15 mouse cellular contexts compared by ENCODE assay signal in genomic region chr5:121145609-121146008, GRCm38 (mm10). TPM values are rescaled to one million over a fixed set of nuclear protein-coding genes. Genes with fewer than 3 reads are reported as not detected.
DNase-seq lines count a peak whose midpoint lies in the region; ATAC-seq and TF ChIP-seq lines count a peak whose summit lies in the region.
"Had no signal": no experiment of that assay in that cellular context is flagged by ENCODE, and none has a peak within 500 bp of the region (broad histone marks: within the 10 kb centered on the region; RNA-seq: fewer than 3 reads in every experiment).

No protein-coding gene starts in this region.

- no peaks in the 10 kb centered on the region for H3K9me3 ChIP-seq in forebrain, embryonic 14.5 days (replicated peaks; ENCODE audit: control insufficient read depth, low read length)
- H3K9me3 ChIP-seq in forebrain, embryonic 11.5 days (ENCODE audit: control insufficient read depth, low read length): no peaks in the 10 kb centered on the region
- H3K9me3 ChIP-seq in midbrain, embryonic 14.5 days (ENCODE audit: control insufficient read depth, low read length): no peaks in the 10 kb centered on the region
- H3K9me3 ChIP-seq in midbrain, embryonic 10.5 days (replicated peaks): no peaks in the 10 kb centered on the region
- no peaks in the 10 kb centered on the region for H3K9me3 ChIP-seq in midbrain, postnatal 0 days (ENCODE audit: low read length)
- H3K9me3 ChIP-seq: heart, embryonic 15.5 days had no signal

- no peak overlapping the region for H3K4me3 ChIP-seq in forebrain, embryonic 14.5 days (ENCODE audit: low read depth, low read length)
- H3K4me3 ChIP-seq in forebrain, embryonic 11.5 days (ENCODE audit: low read depth, low read length): no peak overlapping the region
- H3K4me3 ChIP-seq in midbrain, embryonic 14.5 days (replicated peaks; ENCODE audit: low read depth, low read length): no peak overlapping the region
- no peak overlapping the region for H3K4me3 ChIP-seq in midbrain, embryonic 10.5 days
- no peak overlapping the region for H3K4me3 ChIP-seq in midbrain, postnatal 0 days (ENCODE audit: low read depth, low read length)
- H3K4me3 ChIP-seq: heart, embryonic 15.5 days had no signal

- DNase-seq in forebrain, embryonic 14.5 days (ENCODE audit: low spot score): peak; percentile 10
- DNase-seq in forebrain, embryonic 11.5 days (ENCODE audit: low spot score): no peak
- DNase-seq in kidney, adult 9 months: peak; percentile 24
- no peak for DNase-seq in kidney, adult 8-10 months
- DNase-seq in midbrain, embryonic 14.5 days: no peak
- DNase-seq in midbrain, embryonic 10.5 days (ENCODE audit: low spot score): no peak
- DNase-seq in midbrain, postnatal 0 days (ENCODE audit: low spot score): no peak
- no peak for DNase-seq in left cerebral cortex, adult 9 months (ENCODE audit: low spot score in 2 of 2)
- DNase-seq: adrenal gland, postnatal 25 days; lung, adult 18-20 months; thymus, postnatal 14 days had no signal

- peaks cover 62% of the 10 kb centered on the region for H3K36me3 ChIP-seq in forebrain, embryonic 14.5 days (ENCODE audit: control insufficient read depth, insufficient read depth, low read length)
- H3K36me3 ChIP-seq in forebrain, embryonic 11.5 days (ENCODE audit: control insufficient read depth, insufficient read depth, low read length): peaks cover 8% of the 10 kb centered on the region; the same call in 1 of the 2 replicates
- H3K36me3 ChIP-seq in midbrain, embryonic 14.5 days (ENCODE audit: control insufficient read depth, insufficient read depth, low read length): peaks cover 81% of the 10 kb centered on the region
- H3K36me3 ChIP-seq in midbrain, embryonic 10.5 days: peaks cover 100% of the 10 kb centered on the region
- peaks cover 33% of the 10 kb centered on the region for H3K36me3 ChIP-seq in midbrain, postnatal 0 days (ENCODE audit: insufficient read depth, low read length)

- H3K9ac ChIP-seq in forebrain, embryonic 14.5 days (ENCODE audit: low read length): no peak overlapping the region
- no peak overlapping the region for H3K9ac ChIP-seq in forebrain, embryonic 11.5 days (ENCODE audit: low read length)
- no peak overlapping the region for H3K9ac ChIP-seq in midbrain, embryonic 14.5 days (replicated peaks; ENCODE audit: low read length)
- H3K9ac ChIP-seq in midbrain, postnatal 0 days (replicated peaks; ENCODE audit: low read length, poor library complexity, severe bottlenecking): peak overlapping the region; percentile 24; the same call in 1 of the 2 replicates
- H3K9ac ChIP-seq: heart, embryonic 15.5 days had no signal

- H3K27ac ChIP-seq in forebrain, embryonic 14.5 days (ENCODE audit: low read depth, low read length): peak overlapping the region; percentile 48; the same call in 1 of the 2 replicates
- no peak overlapping the region for H3K27ac ChIP-seq in forebrain, embryonic 11.5 days (ENCODE audit: low read depth, low read length)
- H3K27ac ChIP-seq in midbrain, embryonic 14.5 days (replicated peaks; ENCODE audit: low read depth, low read length): 0 out of 2 replicates have a peak overlapping the region, but pooled peaks have one; percentile 22
- no peak overlapping the region for H3K27ac ChIP-seq in midbrain, embryonic 10.5 days (replicated peaks)
- H3K27ac ChIP-seq in midbrain, postnatal 0 days (ENCODE audit: low read depth, low read length): peak overlapping the region; percentile 51; the same call in 1 of the 2 replicates
- H3K27ac ChIP-seq: heart, embryonic 15.5 days; macrophage; stomach, postnatal 0 days had no signal

- H3K27me3 ChIP-seq in forebrain, embryonic 14.5 days (replicated peaks; ENCODE audit: control insufficient read depth, insufficient read depth, low read length): no peaks in the 10 kb centered on the region
- H3K27me3 ChIP-seq in forebrain, embryonic 11.5 days (ENCODE audit: control insufficient read depth, insufficient read depth, low read length): no peaks in the 10 kb centered on the region
- H3K27me3 ChIP-seq in midbrain, embryonic 14.5 days (ENCODE audit: control insufficient read depth, insufficient read depth, low read length): no peaks in the 10 kb centered on the region
- no peaks in the 10 kb centered on the region for H3K27me3 ChIP-seq in midbrain, embryonic 10.5 days (ENCODE audit: low read depth, poor library complexity, severe bottlenecking)
- H3K27me3 ChIP-seq in midbrain, postnatal 0 days (ENCODE audit: insufficient read depth, low read length): no peaks in the 10 kb centered on the region
- H3K27me3 ChIP-seq: heart, embryonic 15.5 days had no signal

- H3K4me2 ChIP-seq in forebrain, embryonic 14.5 days (ENCODE audit: low read length): no peak overlapping the region
- no peak overlapping the region for H3K4me2 ChIP-seq in forebrain, embryonic 11.5 days (ENCODE audit: low read depth, low read length, severe bottlenecking)
- no peak overlapping the region for H3K4me2 ChIP-seq in midbrain, embryonic 14.5 days (ENCODE audit: low read length)
- no peak overlapping the region for H3K4me2 ChIP-seq in midbrain, postnatal 0 days (ENCODE audit: low read depth, low read length, poor library complexity, severe bottlenecking)
- H3K4me2 ChIP-seq: heart, embryonic 15.5 days had no signal

- no peak for TF ChIP-seq CTCF in midbrain, postnatal 0 days (IDR thresholded peaks at IDR 0.05)

- no peak for ATAC-seq in forebrain, embryonic 14.5 days
- no peak for ATAC-seq in forebrain, embryonic 11.5 days (replicated peaks; ENCODE audit: low FRiP score)
- ATAC-seq in midbrain, embryonic 14.5 days (ENCODE audit: low FRiP score, low TSS enrichment): no peak
- ATAC-seq in midbrain, postnatal 0 days (ENCODE audit: low FRiP score): no peak
- ATAC-seq: activated CD4-positive, CD25-positive, alpha-beta regulatory T cell, adult 4 months had no signal

- WGBS in forebrain, embryonic 14.5 days: 86% methylated on average over 5 of the region's 5 CpGs
- WGBS in forebrain, embryonic 11.5 days: 91% methylated on average over 5 of the region's 5 CpGs
- WGBS in midbrain, embryonic 14.5 days: 92% methylated on average over 5 of the region's 5 CpGs
- WGBS in midbrain, embryonic 10.5 days: 96% methylated on average over 5 of the region's 5 CpGs
- WGBS in midbrain, postnatal 0 days: 86% methylated on average over 5 of the region's 5 CpGs

- H3K4me1 ChIP-seq in forebrain, embryonic 14.5 days (ENCODE audit: control insufficient read depth, insufficient read depth, low read length): peaks cover 11% of the 10 kb centered on the region
- H3K4me1 ChIP-seq in forebrain, embryonic 11.5 days (replicated peaks; ENCODE audit: control insufficient read depth, insufficient read depth, low read length): no peaks in the 10 kb centered on the region
- H3K4me1 ChIP-seq in midbrain, embryonic 14.5 days (ENCODE audit: control insufficient read depth, insufficient read depth, low read length): peaks cover 9% of the 10 kb centered on the region; the same call in 1 of the 2 replicates
- H3K4me1 ChIP-seq in midbrain, embryonic 10.5 days: no peaks in the 10 kb centered on the region
- 0 out of 2 replicates have a peak, but pooled peaks cover 4% of the 10 kb centered on the region for H3K4me1 ChIP-seq in midbrain, postnatal 0 days (ENCODE audit: insufficient read depth, low read length)

RNA-seq across cellular contexts. Expression of gene Ptpn11, which starts 45.6 kb away (rescaled TPM):
- polyA plus RNA-seq in forebrain, embryonic 14.5 days (2014; fragmentation: Nextera tagmentation; extraction: Ambion mirVana): 32.1 and 33.8 TPM in 2 replicates
- polyA plus RNA-seq in forebrain, embryonic 11.5 days (2014; fragmentation: Nextera tagmentation; extraction: Ambion mirVana): 27.4 and 28.6 TPM in 2 replicates
- polyA plus RNA-seq in midbrain, embryonic 14.5 days (2014; fragmentation: Nextera tagmentation; extraction: Ambion mirVana): 29.7 and 32.7 TPM in 2 replicates
- 23.5 and 23.9 TPM in 2 replicates for polyA plus RNA-seq in midbrain, embryonic 10.5 days (2016; fragmentation: Nextera tagmentation; extraction: Ambion mirVana)
- total RNA-seq in midbrain, postnatal 0 days (2014; rRNA removed): 53.9 and 54.4 TPM in 2 replicates
- 23.1 and 24.8 TPM in 2 replicates for polyA plus RNA-seq in midbrain, postnatal 0 days (2015; fragmentation: Nextera tagmentation; extraction: Ambion mirVana)

RNA-seq across cellular contexts. Expression of gene Rpl6, which starts 58.7 kb away (rescaled TPM):
- polyA plus RNA-seq in forebrain, embryonic 14.5 days (2014; fragmentation: Nextera tagmentation; extraction: Ambion mirVana): 455 and 505 TPM in 2 replicates
- 586 and 620 TPM in 2 replicates for polyA plus RNA-seq in forebrain, embryonic 11.5 days (2014; fragmentation: Nextera tagmentation; extraction: Ambion mirVana)
- polyA plus RNA-seq in midbrain, embryonic 14.5 days (2014; fragmentation: Nextera tagmentation; extraction: Ambion mirVana): 432 and 438 TPM in 2 replicates
- 565 and 656 TPM in 2 replicates for polyA plus RNA-seq in midbrain, embryonic 10.5 days (2016; fragmentation: Nextera tagmentation; extraction: Ambion mirVana)
- 463 and 476 TPM in 2 replicates for total RNA-seq in midbrain, postnatal 0 days (2014; rRNA removed)
- polyA plus RNA-seq in midbrain, postnatal 0 days (2015; fragmentation: Nextera tagmentation; extraction: Ambion mirVana): 360 and 362 TPM in 2 replicates

Comparison
In these comparisons a context has a peak if more than half of its experiments do, and no peak if none do; other contexts are left out.
1. DNase-seq: peak in forebrain, embryonic 14.5 days (single experiment) and kidney, adult 9 months (single experiment); none in forebrain, embryonic 11.5 days (single experiment), kidney, adult 8-10 months (0 of 2), midbrain, embryonic 14.5 days (single experiment), midbrain, embryonic 10.5 days (single experiment), midbrain, postnatal 0 days (single experiment) and left cerebral cortex, adult 9 months (0 of 2).
2. H3K27ac ChIP-seq: peak in forebrain, embryonic 14.5 days (single experiment), midbrain, embryonic 14.5 days (single experiment) and midbrain, postnatal 0 days (single experiment); none in forebrain, embryonic 11.5 days (single experiment) and midbrain, embryonic 10.5 days (single experiment).